Mouse (Mus musculus): Measurements from ENCODE around the gene Kif27. TPM values are rescaled to one million over a fixed set of nuclear protein-coding genes. Genes with fewer than 3 reads are reported as not detected.

Gene Kif27
- polyA plus RNA-seq, 1 experiment from 2014 or later, result 3.1 TPM

- no peaks in the 10 kb centered on the region for H3K27me3 ChIP-seq (ENCODE audit: control insufficient read depth, insufficient read depth, low read length)
- peak; percentile 85 for ATAC-seq (ENCODE audit: low FRiP score)
- peak overlapping the region; percentile 69 for H3K27ac ChIP-seq
Observed at GRCm38 (mm10) chr13:58274259-58274991, 84.5 kb downstream of the Kif27 start.

GRCm38 (mm10) chr13:58273411-58274258 lies 85.3 kb downstream of the Kif27 start:
- ATAC-seq (ENCODE audit: low FRiP score) (peak; percentile 81), DNase-seq (ENCODE audit: low spot score) (peak; percentile 54)
- H3K9ac ChIP-seq, result peak overlapping the region; percentile 77
- no peaks in the 10 kb centered on the region for H3K36me3 ChIP-seq (replicated peaks; ENCODE audit: control insufficient read depth, insufficient read depth)
- no peaks in the 10 kb centered on the region for H3K9me3 ChIP-seq (ENCODE audit: control insufficient read depth, low read length)
- peak overlapping the region; percentile 82 for H3K4me2 ChIP-seq (replicated peaks)
- H3K27me3 ChIP-seq (ENCODE audit: control insufficient read depth, insufficient read depth, low read length), result no peaks in the 10 kb centered on the region
- peak overlapping the region; percentile 69 for H3K27ac ChIP-seq
- WGBS, result under 1% methylated on average over 67 of the region's 115 CpGs
- peak overlapping the region; percentile 93 for H3K4me3 ChIP-seq (replicated peaks; ENCODE audit: low read length)
- H3K4me1 ChIP-seq (replicated peaks; ENCODE audit: control insufficient read depth, insufficient read depth, low read length), result peaks cover 16% of the 10 kb centered on the region; the same call in 1 of the 2 replicates

More at GRCm38 (mm10) chr13:58274259-58274991, 84.5 kb downstream of the Kif27 start:
- under 1% methylated on average over 69 of the region's 84 CpGs for WGBS
- Histone ChIP-seq H3K36me3 (replicated peaks; ENCODE audit: control insufficient read depth, insufficient read depth) (no peaks in the 10 kb centered on the region), H3K4me1 (replicated peaks; ENCODE audit: control insufficient read depth, insufficient read depth, low read length) (peaks cover 16% of the 10 kb centered on the region; the same call in 1 of the 2 replicates), H3K9ac (peak overlapping the region; percentile 77), H3K4me3 (replicated peaks; ENCODE audit: low read length) (peak overlapping the region; percentile 93), H3K4me2 (replicated peaks) (peak overlapping the region; percentile 82), H3K9me3 (ENCODE audit: control insufficient read depth, low read length) (no peaks in the 10 kb centered on the region)
- peak; percentile 72 for DNase-seq (ENCODE audit: low spot score)

- no peaks in the 10 kb centered on the region for H3K4me1 ChIP-seq (replicated peaks; ENCODE audit: control insufficient read depth, insufficient read depth, low read length)
Observed at GRCm38 (mm10) chr13:58266864-58267263, 92.1 kb downstream of the Kif27 start.

GRCm38 (mm10) chr13:58263546-58263945 lies 95.4 kb downstream of the Kif27 start:
- no peaks in the 10 kb centered on the region for H3K4me1 ChIP-seq (replicated peaks; ENCODE audit: control insufficient read depth, insufficient read depth, low read length)
- H3K9ac ChIP-seq, result no peak overlapping the region
- H3K4me2 ChIP-seq (replicated peaks), result no peak overlapping the region
- H3K9me3 ChIP-seq (ENCODE audit: control insufficient read depth, low read length), result no peaks in the 10 kb centered on the region
- H3K4me3 ChIP-seq (replicated peaks; ENCODE audit: low read length), result no peak overlapping the region
- peaks cover 31% of the 10 kb centered on the region for H3K36me3 ChIP-seq (replicated peaks; ENCODE audit: control insufficient read depth, insufficient read depth)
- ATAC-seq (ENCODE audit: low FRiP score), result no peak
- H3K27ac ChIP-seq, result no peak overlapping the region
- no peaks in the 10 kb centered on the region for H3K27me3 ChIP-seq (ENCODE audit: control insufficient read depth, insufficient read depth, low read length)
- WGBS, result 93% methylated on average over 8 of the region's 8 CpGs
- no peak for DNase-seq (ENCODE audit: low spot score)

More at GRCm38 (mm10) chr13:58266864-58267263, 92.1 kb downstream of the Kif27 start:
- no peaks in the 10 kb centered on the region for H3K9me3 ChIP-seq (ENCODE audit: control insufficient read depth, low read length)
- no peak for ATAC-seq (ENCODE audit: low FRiP score)
- WGBS, result 80% methylated on average over 3 of the region's 3 CpGs
- no peak for DNase-seq (ENCODE audit: low spot score)
- no peak overlapping the region for H3K27ac ChIP-seq
- no peaks in the 10 kb centered on the region for H3K27me3 ChIP-seq (ENCODE audit: control insufficient read depth, insufficient read depth, low read length)
- H3K36me3 ChIP-seq (replicated peaks; ENCODE audit: control insufficient read depth, insufficient read depth), result peaks cover 16% of the 10 kb centered on the region
- H3K9ac ChIP-seq, result no peak overlapping the region
- H3K4me2 ChIP-seq (replicated peaks), result no peak overlapping the region
- H3K4me3 ChIP-seq (replicated peaks; ENCODE audit: low read length), result no peak overlapping the region

GRCm38 (mm10) chr13:58261674-58262073 lies 97.2 kb downstream of the Kif27 start:
- ATAC-seq (ENCODE audit: low FRiP score) (no peak), DNase-seq (ENCODE audit: low spot score) (no peak)
- Histone ChIP-seq H3K4me2 (replicated peaks) (no peak overlapping the region), H3K9me3 (ENCODE audit: control insufficient read depth, low read length) (no peaks in the 10 kb centered on the region), H3K27me3 (ENCODE audit: control insufficient read depth, insufficient read depth, low read length) (no peaks in the 10 kb centered on the region), H3K27ac (no peak overlapping the region), H3K4me1 (replicated peaks; ENCODE audit: control insufficient read depth, insufficient read depth, low read length) (no peaks in the 10 kb centered on the region), H3K4me3 (replicated peaks; ENCODE audit: low read length) (no peak overlapping the region), H3K9ac (no peak overlapping the region), H3K36me3 (replicated peaks; ENCODE audit: control insufficient read depth, insufficient read depth) (peaks cover 45% of the 10 kb centered on the region)
- 95% methylated on average over 4 of the region's 4 CpGs for WGBS

GRCm38 (mm10) chr13:58253268-58253667 lies 105.7 kb downstream of the Kif27 start:
- ATAC-seq (ENCODE audit: low FRiP score) (no peak), DNase-seq (ENCODE audit: low spot score) (no peak)
- Histone ChIP-seq H3K4me3 (replicated peaks; ENCODE audit: low read length) (no peak overlapping the region), H3K9me3 (ENCODE audit: control insufficient read depth, low read length) (no peaks in the 10 kb centered on the region), H3K27ac (no peak overlapping the region), H3K4me2 (replicated peaks) (no peak overlapping the region), H3K9ac (no peak overlapping the region), H3K36me3 (replicated peaks; ENCODE audit: control insufficient read depth, insufficient read depth) (peaks cover 51% of the 10 kb centered on the region), H3K27me3 (ENCODE audit: control insufficient read depth, insufficient read depth, low read length) (no peaks in the 10 kb centered on the region), H3K4me1 (replicated peaks; ENCODE audit: control insufficient read depth, insufficient read depth, low read length) (no peaks in the 10 kb centered on the region)
- 97% methylated on average over 1 of the region's 1 CpGs for WGBS

- no peak overlapping the region for H3K4me2 ChIP-seq (replicated peaks)
- ATAC-seq (ENCODE audit: low FRiP score) (no peak), DNase-seq (ENCODE audit: low spot score) (no peak)
- no peak overlapping the region for H3K4me3 ChIP-seq (replicated peaks; ENCODE audit: low read length)
- no peak overlapping the region for H3K27ac ChIP-seq
- WGBS, result 95% methylated on average over 5 of the region's 5 CpGs
- H3K4me1 ChIP-seq (replicated peaks; ENCODE audit: control insufficient read depth, insufficient read depth, low read length), result no peaks in the 10 kb centered on the region
- no peaks in the 10 kb centered on the region for H3K27me3 ChIP-seq (ENCODE audit: control insufficient read depth, insufficient read depth, low read length)
- no peaks in the 10 kb centered on the region for H3K9me3 ChIP-seq (ENCODE audit: control insufficient read depth, low read length)
- peaks cover 27% of the 10 kb centered on the region for H3K36me3 ChIP-seq (replicated peaks; ENCODE audit: control insufficient read depth, insufficient read depth)
- no peak overlapping the region for H3K9ac ChIP-seq
Observed at GRCm38 (mm10) chr13:58248957-58249356, 110.0 kb downstream of the Kif27 start.
